Mouse (Mus musculus): ENCODE results near the gene Rnf227. TPM values are rescaled to one million over a fixed set of nuclear protein-coding genes. Genes with fewer than 3 reads are reported as not detected.

Rnf227 gene
- polyA plus RNA-seq (2015; fragmentation: Nextera tagmentation; extraction: Ambion mirVana): 11.8 and 19.2 TPM in 2 replicates

GRCm38 (mm10) chr11:69340161-69341131, at the start of gene Rnf227:
Gene Rnf227 (plus strand): TSS chr11:69340461.

GRCm38 (mm10) chr11:69323667-69324111, 16.6 kb upstream of the Rnf227 start, which contains the start of the genes Cntrob and Trappc1:
Gene Cntrob (minus strand): TSS chr11:69323775.
Gene Trappc1 (plus strand): TSS chr11:69323980.

GRCm38 (mm10) chr11:69325628-69326407, 14.4 kb upstream of the Rnf227 start, which contains the start of gene Kcnab3:
Gene Kcnab3 (plus strand): TSS chr11:69326258.

GRCm38 (mm10) chr11:69369215-69369989, 29.1 kb downstream of the Rnf227 start, which contains the start of gene Chd3:
Gene Chd3 (minus strand): TSS chr11:69369406.

Other genes with a start within 250 kb of the Rnf227 start
- gene Per1, start 245.2 kb upstream of the Rnf227 start, polyA plus RNA-seq (2015; fragmentation: Nextera tagmentation; extraction: Ambion mirVana): 17.0 and 26.6 TPM in 2 replicates
- gene Hes7, start 220.1 kb upstream of the Rnf227 start, polyA plus RNA-seq (2015; fragmentation: Nextera tagmentation; extraction: Ambion mirVana): 0.35 and 0.50 TPM in 2 replicates
- 0.25 and 1.0 TPM in 2 replicates for gene 9130213A22Rik, start 217.9 kb upstream of the Rnf227 start, polyA plus RNA-seq (2015; fragmentation: Nextera tagmentation; extraction: Ambion mirVana)
- gene Aloxe3, start 214.6 kb upstream of the Rnf227 start, polyA plus RNA-seq (2015; fragmentation: Nextera tagmentation; extraction: Ambion mirVana): 1.1 and 2.0 TPM in 2 replicates
- 0.77 TPM in 1 of 2 replicates, not detected in the other for gene Alox12b, start 183.5 kb upstream of the Rnf227 start, polyA plus RNA-seq (2015; fragmentation: Nextera tagmentation; extraction: Ambion mirVana)
- 0.08 TPM in 1 of 2 replicates, not detected in the other for gene Alox8, start 142.6 kb upstream of the Rnf227 start, polyA plus RNA-seq (2015; fragmentation: Nextera tagmentation; extraction: Ambion mirVana)
- 0.20 and 0.26 TPM in 2 replicates for gene Gucy2e, start 103.4 kb upstream of the Rnf227 start, polyA plus RNA-seq (2015; fragmentation: Nextera tagmentation; extraction: Ambion mirVana)
- gene Cntrob, start 16.7 kb upstream of the Rnf227 start, polyA plus RNA-seq (2015; fragmentation: Nextera tagmentation; extraction: Ambion mirVana): 6.9 and 7.3 TPM in 2 replicates
- 156 and 165 TPM in 2 replicates for gene Trappc1, start 16.5 kb upstream of the Rnf227 start, polyA plus RNA-seq (2015; fragmentation: Nextera tagmentation; extraction: Ambion mirVana)
- 2.1 and 3.4 TPM in 2 replicates for gene Kcnab3, start 14.2 kb upstream of the Rnf227 start, polyA plus RNA-seq (2015; fragmentation: Nextera tagmentation; extraction: Ambion mirVana)
- gene Chd3, start 28.9 kb downstream of the Rnf227 start, polyA plus RNA-seq (2015; fragmentation: Nextera tagmentation; extraction: Ambion mirVana): 20.4 and 27.7 TPM in 2 replicates
- 338 and 498 TPM in 2 replicates for gene Naa38, start 55.0 kb downstream of the Rnf227 start, polyA plus RNA-seq (2015; fragmentation: Nextera tagmentation; extraction: Ambion mirVana)
- 16.4 and 21.0 TPM in 2 replicates for gene Cyb5d1, start 55.2 kb downstream of the Rnf227 start, polyA plus RNA-seq (2015; fragmentation: Nextera tagmentation; extraction: Ambion mirVana)
- gene Tmem88, start 57.8 kb downstream of the Rnf227 start, polyA plus RNA-seq (2015; fragmentation: Nextera tagmentation; extraction: Ambion mirVana): 36.4 and 44.7 TPM in 2 replicates
- gene Kdm6b, start 73.2 kb downstream of the Rnf227 start, polyA plus RNA-seq (2015; fragmentation: Nextera tagmentation; extraction: Ambion mirVana): 13.8 and 14.7 TPM in 2 replicates
- gene Dnah2, start 208.6 kb downstream of the Rnf227 start, polyA plus RNA-seq (2015; fragmentation: Nextera tagmentation; extraction: Ambion mirVana): 0.30 and 1.3 TPM in 2 replicates
- 9.0 and 17.2 TPM in 2 replicates for gene Efnb3, start 219.7 kb downstream of the Rnf227 start, polyA plus RNA-seq (2015; fragmentation: Nextera tagmentation; extraction: Ambion mirVana)
- 10.6 and 11.8 TPM in 2 replicates for gene Wrap53, start 239.8 kb downstream of the Rnf227 start, polyA plus RNA-seq (2015; fragmentation: Nextera tagmentation; extraction: Ambion mirVana)
- gene Trp53, start 239.9 kb downstream of the Rnf227 start, polyA plus RNA-seq (2015; fragmentation: Nextera tagmentation; extraction: Ambion mirVana): 50.4 and 67.8 TPM in 2 replicates